In genomic region chr3:117873209-117873863, GRCm38 (mm10) we compare ENCODE assay signal across 19 mouse cellular contexts. TPM values are rescaled to one million over a fixed set of nuclear protein-coding genes. Genes with fewer than 3 reads are reported as not detected.
A peak's percentile ranks its signal among the peaks of the same experiment; 100 is the strongest.
DNase-seq lines count a peak whose midpoint lies in the region; ATAC-seq lines count a peak whose summit lies in the region.
"Had no signal": no experiment of that assay in that cellular context is flagged by ENCODE, and none has a peak within 500 bp of the region (broad histone marks: within the 10 kb centered on the region; RNA-seq: fewer than 3 reads in every experiment).

No protein-coding gene starts in this region.

- no peak overlapping the region for H3K27ac ChIP-seq in intestine, embryonic 14.5 days (ENCODE audit: low read depth)
- H3K27ac ChIP-seq in intestine, embryonic 16.5 days (ENCODE audit: low read length) = no peak overlapping the region
- H3K27ac ChIP-seq: embryonic facial prominence, embryonic 10.5 days; embryonic facial prominence, embryonic 12.5 days; forebrain, embryonic 13.5 days; forebrain, embryonic 15.5 days had no signal

- no peak overlapping the region for H3K4me3 ChIP-seq in intestine, embryonic 14.5 days (ENCODE audit: low read depth, low read length)
- no peak overlapping the region for H3K4me3 ChIP-seq in intestine, embryonic 16.5 days (ENCODE audit: low read length)
- H3K4me3 ChIP-seq: embryonic facial prominence, embryonic 10.5 days; embryonic facial prominence, embryonic 12.5 days; forebrain, embryonic 13.5 days; forebrain, embryonic 15.5 days had no signal

- H3K36me3 ChIP-seq in intestine, embryonic 14.5 days (ENCODE audit: control insufficient read depth, insufficient read depth, low read length) = no peaks in the 10 kb centered on the region
- H3K36me3 ChIP-seq in intestine, embryonic 16.5 days (ENCODE audit: control insufficient read depth, insufficient read depth, low read length) = no peaks in the 10 kb centered on the region
- H3K36me3 ChIP-seq: embryonic facial prominence, embryonic 10.5 days; embryonic facial prominence, embryonic 12.5 days; forebrain, embryonic 15.5 days had no signal

- WGBS in intestine, embryonic 14.5 days = 59% methylated on average over 5 of the region's 5 CpGs
- 53% methylated on average over 5 of the region's 5 CpGs for WGBS in intestine, embryonic 16.5 days

- no peak for DNase-seq in intestine, embryonic 14.5 days (ENCODE audit: low spot score)
- DNase-seq in lung, postnatal 10 days = no peak
- no peak for DNase-seq in kidney, postnatal 14 days
- DNase-seq: adrenal gland, adult 2 months; adrenal gland, postnatal 10 days; adrenal gland, postnatal 25 days; cerebellum, adult 11-12 months; cerebellum, adult 2 months; cerebellum, adult 9-10 months; cerebellum, postnatal 10 days; cerebellum, postnatal 25 days; forebrain, postnatal 0 days had no signal

- H3K9me3 ChIP-seq in intestine, embryonic 14.5 days (ENCODE audit: control insufficient read depth, low read length) = no peaks in the 10 kb centered on the region
- H3K9me3 ChIP-seq in intestine, embryonic 16.5 days (ENCODE audit: control insufficient read depth, low read length) = no peaks in the 10 kb centered on the region
- H3K9me3 ChIP-seq: embryonic facial prominence, embryonic 10.5 days; embryonic facial prominence, embryonic 12.5 days; forebrain, embryonic 13.5 days; forebrain, embryonic 15.5 days had no signal

- H3K9ac ChIP-seq in intestine, embryonic 14.5 days (ENCODE audit: low read length) = no peak overlapping the region
- no peak overlapping the region for H3K9ac ChIP-seq in intestine, embryonic 16.5 days (ENCODE audit: low read depth, low read length)
- H3K9ac ChIP-seq: embryonic facial prominence, embryonic 12.5 days; forebrain, embryonic 13.5 days; forebrain, embryonic 15.5 days; forebrain, postnatal 0 days had no signal

- no peak overlapping the region for H3K4me2 ChIP-seq in intestine, embryonic 14.5 days (ENCODE audit: low read length)
- H3K4me2 ChIP-seq in intestine, embryonic 16.5 days (ENCODE audit: low read depth, low read length) = no peak overlapping the region
- H3K4me2 ChIP-seq: embryonic facial prominence, embryonic 12.5 days; forebrain, embryonic 13.5 days; forebrain, embryonic 15.5 days had no signal

- H3K4me1 ChIP-seq in intestine, embryonic 14.5 days (replicated peaks; ENCODE audit: control insufficient read depth, insufficient read depth, low read length) = peaks cover 6% of the 10 kb centered on the region; the same call in 1 of the 2 replicates
- H3K4me1 ChIP-seq in intestine, embryonic 16.5 days (ENCODE audit: control insufficient read depth, insufficient read depth, low read length) = no peaks in the 10 kb centered on the region
- H3K4me1 ChIP-seq: embryonic facial prominence, embryonic 12.5 days had no signal

- no peaks in the 10 kb centered on the region for H3K27me3 ChIP-seq in intestine, embryonic 14.5 days (replicated peaks; ENCODE audit: control insufficient read depth, insufficient read depth, low read length)
- H3K27me3 ChIP-seq in intestine, embryonic 16.5 days (replicated peaks; ENCODE audit: control insufficient read depth, insufficient read depth, low read length) = no peaks in the 10 kb centered on the region
- H3K27me3 ChIP-seq: embryonic facial prominence, embryonic 12.5 days; forebrain, embryonic 13.5 days; forebrain, embryonic 15.5 days had no signal

- peak; percentile 63 for ATAC-seq in intestine, embryonic 14.5 days (replicated peaks; ENCODE audit: low FRiP score, low TSS enrichment, low read depth)
- peak; percentile 58 for ATAC-seq in intestine, embryonic 16.5 days
- no peak for ATAC-seq in megakaryocyte-erythroid progenitor cell, adult 5-6 weeks (replicated peaks; ENCODE audit: low FRiP score, low TSS enrichment, poor library complexity, severe bottlenecking)
- ATAC-seq: forebrain, embryonic 13.5 days; forebrain, embryonic 15.5 days; forebrain, postnatal 0 days had no signal

RNA-seq across cellular contexts. Expression of gene Snx7, which starts 4.6 kb away (rescaled TPM):
- polyA plus RNA-seq in intestine, embryonic 14.5 days (2014; fragmentation: Nextera tagmentation; extraction: Ambion mirVana) = 57.8 and 63.6 TPM in 2 replicates
- 85.6 and 88.5 TPM in 2 replicates for polyA plus RNA-seq in intestine, embryonic 16.5 days (2015; fragmentation: Nextera tagmentation; extraction: Ambion mirVana)
- 0.20 and 1.5 TPM in 2 replicates for total RNA-seq in megakaryocyte-erythroid progenitor cell, adult 5-6 weeks (2014; fragmentation: Nextera tagmentation)
- total RNA-seq in megakaryocyte-erythroid progenitor cell, adult 5-6 weeks (2017) = 4.4 and 7.7 TPM in 2 replicates
- total RNA-seq: MEL had no signal
